Mouse (Mus musculus): ENCODE measurements around the gene Pcolce. TPM values are rescaled to one million over a fixed set of nuclear protein-coding genes. Genes with fewer than 3 reads are reported as not detected.

The Pcolce gene
- polyA plus RNA-seq, 1 experiment from 2014 or later, result 150 TPM

GRCm38 (mm10) chr5:137647827-137648601, 34.4 kb upstream of the Pcolce start:
- Histone ChIP-seq H3K9ac (ENCODE audit: low read length) (no peak overlapping the region), H3K27ac (ENCODE audit: low read length) (no peak overlapping the region), H3K4me2 (ENCODE audit: low read depth, low read length) (no peak overlapping the region), H3K4me3 (replicated peaks; ENCODE audit: low read length) (no peak overlapping the region), H3K36me3 (ENCODE audit: control insufficient read depth, insufficient read depth, low read length) (no peaks in the 10 kb centered on the region), H3K27me3 (ENCODE audit: control insufficient read depth, insufficient read depth, low read length) (peaks cover 27% of the 10 kb centered on the region), H3K9me3 (replicated peaks; ENCODE audit: control insufficient read depth, low read length) (no peaks in the 10 kb centered on the region), H3K4me1 (ENCODE audit: control insufficient read depth, insufficient read depth, low read length) (peaks cover 31% of the 10 kb centered on the region)
- ATAC-seq (ENCODE audit: insufficient read depth, low FRiP score), result no peak
- 41% methylated on average over 9 of the region's 9 CpGs for WGBS

GRCm38 (mm10) chr5:137645652-137646091, 32.1 kb upstream of the Pcolce start, which contains the start of gene Irs3:
Gene Irs3, minus strand, starts transcription at chr5:137645714.
- WGBS, result 31% methylated on average over 11 of the region's 11 CpGs

GRCm38 (mm10) chr5:137645091-137645651, 31.6 kb upstream of the Pcolce start:
- H3K9ac ChIP-seq (ENCODE audit: low read length), result peak overlapping the region; percentile 23; the same call in 1 of the 2 replicates
- no peak for ATAC-seq (ENCODE audit: insufficient read depth, low FRiP score)
- peaks cover 12% of the 10 kb centered on the region for H3K36me3 ChIP-seq (ENCODE audit: control insufficient read depth, insufficient read depth, low read length)
- WGBS, result 5% methylated on average over 44 of the region's 44 CpGs
- no peaks in the 10 kb centered on the region for H3K9me3 ChIP-seq (replicated peaks; ENCODE audit: control insufficient read depth, low read length)
- H3K27ac ChIP-seq (ENCODE audit: low read length), result no peak overlapping the region
- peaks cover 22% of the 10 kb centered on the region for H3K4me1 ChIP-seq (ENCODE audit: control insufficient read depth, insufficient read depth, low read length)
- peak overlapping the region; percentile 33 for H3K4me3 ChIP-seq (replicated peaks; ENCODE audit: low read length)
- H3K27me3 ChIP-seq (ENCODE audit: control insufficient read depth, insufficient read depth, low read length), result peaks cover 27% of the 10 kb centered on the region
- H3K4me2 ChIP-seq (ENCODE audit: low read depth, low read length), result peak overlapping the region; percentile 53

More at GRCm38 (mm10) chr5:137645652-137646091, 32.1 kb upstream of the Pcolce start, which contains the start of gene Irs3:
- H3K4me2 ChIP-seq (ENCODE audit: low read depth, low read length), result peak within 1 kb of the TSS; percentile 53
- H3K36me3 ChIP-seq (ENCODE audit: control insufficient read depth, insufficient read depth, low read length), result peaks cover 7% of the 10 kb centered on the region
- peaks cover 27% of the 10 kb centered on the region for H3K4me1 ChIP-seq (ENCODE audit: control insufficient read depth, insufficient read depth, low read length)
- no peak within 1 kb of the TSS for H3K27ac ChIP-seq (ENCODE audit: low read length)
- H3K4me3 ChIP-seq (replicated peaks; ENCODE audit: low read length), result peak within 1 kb of the TSS; percentile 33
- H3K9ac ChIP-seq (ENCODE audit: low read length), result peak within 1 kb of the TSS; percentile 23; the same call in 1 of the 2 replicates
- H3K27me3 ChIP-seq (ENCODE audit: control insufficient read depth, insufficient read depth, low read length), result peaks cover 27% of the 10 kb centered on the region
- ATAC-seq (ENCODE audit: insufficient read depth, low FRiP score), result no peak
- no peaks in the 10 kb centered on the region for H3K9me3 ChIP-seq (replicated peaks; ENCODE audit: control insufficient read depth, low read length)

GRCm38 (mm10) chr5:137644484-137644883, 30.9 kb upstream of the Pcolce start:
- Histone ChIP-seq H3K27me3 (ENCODE audit: control insufficient read depth, insufficient read depth, low read length) (peaks cover 27% of the 10 kb centered on the region), H3K36me3 (ENCODE audit: control insufficient read depth, insufficient read depth, low read length) (peaks cover 15% of the 10 kb centered on the region), H3K9me3 (replicated peaks; ENCODE audit: control insufficient read depth, low read length) (no peaks in the 10 kb centered on the region), H3K4me3 (replicated peaks; ENCODE audit: low read length) (no peak overlapping the region), H3K9ac (ENCODE audit: low read length) (no peak overlapping the region), H3K4me1 (ENCODE audit: control insufficient read depth, insufficient read depth, low read length) (peaks cover 15% of the 10 kb centered on the region), H3K4me2 (ENCODE audit: low read depth, low read length) (no peak overlapping the region), H3K27ac (ENCODE audit: low read length) (no peak overlapping the region)
- WGBS, result 53% methylated on average over 19 of the region's 19 CpGs
- ATAC-seq (ENCODE audit: insufficient read depth, low FRiP score), result no peak

GRCm38 (mm10) chr5:137642886-137643285, 29.3 kb upstream of the Pcolce start:
- no peaks in the 10 kb centered on the region for H3K9me3 ChIP-seq (replicated peaks; ENCODE audit: control insufficient read depth, low read length)
- no peak overlapping the region for H3K9ac ChIP-seq (ENCODE audit: low read length)
- no peak for ATAC-seq (ENCODE audit: insufficient read depth, low FRiP score)
- no peak overlapping the region for H3K4me2 ChIP-seq (ENCODE audit: low read depth, low read length)
- no peak overlapping the region for H3K27ac ChIP-seq (ENCODE audit: low read length)
- 49% methylated on average over 4 of the region's 4 CpGs for WGBS
- peaks cover 8% of the 10 kb centered on the region; the same call in 1 of the 2 replicates for H3K4me1 ChIP-seq (ENCODE audit: control insufficient read depth, insufficient read depth, low read length)
- H3K36me3 ChIP-seq (ENCODE audit: control insufficient read depth, insufficient read depth, low read length), result peaks cover 29% of the 10 kb centered on the region
- peaks cover 27% of the 10 kb centered on the region for H3K27me3 ChIP-seq (ENCODE audit: control insufficient read depth, insufficient read depth, low read length)
- H3K4me3 ChIP-seq (replicated peaks; ENCODE audit: low read length), result no peak overlapping the region

- Histone ChIP-seq H3K36me3 (ENCODE audit: control insufficient read depth, insufficient read depth, low read length) (peaks cover 33% of the 10 kb centered on the region), H3K4me1 (ENCODE audit: control insufficient read depth, insufficient read depth, low read length) (peaks cover 8% of the 10 kb centered on the region; the same call in 1 of the 2 replicates), H3K27me3 (ENCODE audit: control insufficient read depth, insufficient read depth, low read length) (peaks cover 24% of the 10 kb centered on the region), H3K4me3 (replicated peaks; ENCODE audit: low read length) (no peak within 1 kb of the TSS), H3K27ac (ENCODE audit: low read length) (no peak within 1 kb of the TSS), H3K9me3 (replicated peaks; ENCODE audit: control insufficient read depth, low read length) (no peaks in the 10 kb centered on the region), H3K9ac (ENCODE audit: low read length) (no peak within 1 kb of the TSS), H3K4me2 (ENCODE audit: low read depth, low read length) (no peak within 1 kb of the TSS)
- ATAC-seq (ENCODE audit: insufficient read depth, low FRiP score), result no peak
- 82% methylated on average over 19 of the region's 19 CpGs for WGBS
These were observed 27.5 kb upstream of the Pcolce start, which contains the start of gene Sap25 for GRCm38 (mm10) chr5:137641054-137641453. Gene Sap25, plus strand, starts transcription at chr5:137641334.

GRCm38 (mm10) chr5:137639472-137639871, 25.9 kb upstream of the Pcolce start:
- peaks cover 9% of the 10 kb centered on the region for H3K27me3 ChIP-seq (ENCODE audit: control insufficient read depth, insufficient read depth, low read length)
- no peak overlapping the region; the same call in 1 of the 2 replicates for H3K9ac ChIP-seq (ENCODE audit: low read length)
- no peak overlapping the region for H3K4me2 ChIP-seq (ENCODE audit: low read depth, low read length)
- ATAC-seq (ENCODE audit: insufficient read depth, low FRiP score), result no peak
- H3K9me3 ChIP-seq (replicated peaks; ENCODE audit: control insufficient read depth, low read length), result no peaks in the 10 kb centered on the region
- H3K4me1 ChIP-seq (ENCODE audit: control insufficient read depth, insufficient read depth, low read length), result no peaks in the 10 kb centered on the region
- peaks cover 33% of the 10 kb centered on the region for H3K36me3 ChIP-seq (ENCODE audit: control insufficient read depth, insufficient read depth, low read length)
- H3K27ac ChIP-seq (ENCODE audit: low read length), result no peak overlapping the region
- 72% methylated on average over 7 of the region's 7 CpGs for WGBS
- no peak overlapping the region for H3K4me3 ChIP-seq (replicated peaks; ENCODE audit: low read length)

- Histone ChIP-seq H3K27ac (ENCODE audit: low read length) (no peak overlapping the region), H3K4me1 (ENCODE audit: control insufficient read depth, insufficient read depth, low read length) (peaks cover 38% of the 10 kb centered on the region), H3K4me2 (ENCODE audit: low read depth, low read length) (no peak overlapping the region), H3K27me3 (ENCODE audit: control insufficient read depth, insufficient read depth, low read length) (no peaks in the 10 kb centered on the region), H3K9me3 (replicated peaks; ENCODE audit: control insufficient read depth, low read length) (no peaks in the 10 kb centered on the region), H3K9ac (ENCODE audit: low read length) (peak overlapping the region; percentile 12), H3K36me3 (ENCODE audit: control insufficient read depth, insufficient read depth, low read length) (peaks cover 11% of the 10 kb centered on the region), H3K4me3 (replicated peaks; ENCODE audit: low read length) (no peak overlapping the region)
- no peak for ATAC-seq (ENCODE audit: insufficient read depth, low FRiP score)
- 74% methylated on average over 12 of the region's 12 CpGs for WGBS
These were observed 20.0 kb upstream of the Pcolce start for GRCm38 (mm10) chr5:137633397-137634084.

All from stomach, embryonic 16.5 days (tissue).